ENCODE assay signal across 8 mouse cellular contexts in genomic region chr7:30095551-30096125, GRCm38 (mm10). TPM values are rescaled to one million over a fixed set of nuclear protein-coding genes. Genes with fewer than 3 reads are reported as not detected.
A peak's percentile ranks its signal among the peaks of the same experiment; 100 is the strongest.
DNase-seq lines count a peak whose midpoint lies in the region; ATAC-seq and TF ChIP-seq lines count a peak whose summit lies in the region.

No protein-coding gene starts in this region.

- peak overlapping the region; percentile 60 for H3K4me2 ChIP-seq in lung, embryonic 15.5 days
- H3K4me2 ChIP-seq in embryonic facial prominence, embryonic 12.5 days (replicated peaks) = peak overlapping the region; percentile 66
- peak overlapping the region; percentile 65 for H3K4me2 ChIP-seq in intestine, postnatal 0 days (replicated peaks; ENCODE audit: low read depth)
- peak overlapping the region; percentile 77 for H3K4me2 ChIP-seq in neural tube, embryonic 14.5 days (ENCODE audit: low read depth, low read length)

- H3K36me3 ChIP-seq in lung, embryonic 15.5 days = peaks cover 23% of the 10 kb centered on the region
- H3K36me3 ChIP-seq in embryonic facial prominence, embryonic 12.5 days = peaks cover 32% of the 10 kb centered on the region
- no peaks in the 10 kb centered on the region for H3K36me3 ChIP-seq in intestine, postnatal 0 days (ENCODE audit: control insufficient read depth, insufficient read depth)
- peaks cover 14% of the 10 kb centered on the region; the same call in 1 of the 2 replicates for H3K36me3 ChIP-seq in neural tube, embryonic 14.5 days (ENCODE audit: control insufficient read depth, insufficient read depth, low read length)

- peak overlapping the region; percentile 64 for H3K4me3 ChIP-seq in lung, embryonic 15.5 days
- peak overlapping the region; percentile 58 for H3K4me3 ChIP-seq in embryonic facial prominence, embryonic 12.5 days
- H3K4me3 ChIP-seq in intestine, postnatal 0 days (ENCODE audit: low read depth, low read length) = peak overlapping the region; percentile 73
- peak overlapping the region; percentile 59 for H3K4me3 ChIP-seq in neural tube, embryonic 14.5 days (ENCODE audit: low read depth, low read length)

- H3K9ac ChIP-seq in lung, embryonic 15.5 days = peak overlapping the region; percentile 73
- H3K9ac ChIP-seq in embryonic facial prominence, embryonic 12.5 days = peak overlapping the region; percentile 66
- H3K9ac ChIP-seq in intestine, postnatal 0 days (ENCODE audit: low read depth, low read length) = peak overlapping the region; percentile 79; the same call in 1 of the 2 replicates
- H3K9ac ChIP-seq in neural tube, embryonic 14.5 days (replicated peaks; ENCODE audit: low read depth, low read length) = peak overlapping the region; percentile 74; the same call in 1 of the 2 replicates

- WGBS in lung, embryonic 15.5 days = under 1% methylated on average over 5 of the region's 5 CpGs
- WGBS in embryonic facial prominence, embryonic 12.5 days = 7% methylated on average over 5 of the region's 5 CpGs
- 7% methylated on average over 5 of the region's 5 CpGs for WGBS in intestine, postnatal 0 days
- WGBS in neural tube, embryonic 14.5 days = 2% methylated on average over 5 of the region's 5 CpGs

- H3K4me1 ChIP-seq in lung, embryonic 15.5 days = peaks cover 22% of the 10 kb centered on the region
- H3K4me1 ChIP-seq in embryonic facial prominence, embryonic 12.5 days = peaks cover 15% of the 10 kb centered on the region; the same call in 1 of the 2 replicates
- H3K4me1 ChIP-seq in intestine, postnatal 0 days (replicated peaks; ENCODE audit: control insufficient read depth, insufficient read depth, low read length) = 0 out of 2 replicates have a peak, but pooled peaks cover 4% of the 10 kb centered on the region
- H3K4me1 ChIP-seq in neural tube, embryonic 14.5 days (ENCODE audit: control insufficient read depth, insufficient read depth, low read length) = peaks cover 10% of the 10 kb centered on the region; the same call in 1 of the 2 replicates

- peak overlapping the region; percentile 17 for H3K27ac ChIP-seq in lung, embryonic 15.5 days
- H3K27ac ChIP-seq in embryonic facial prominence, embryonic 12.5 days = peak overlapping the region; percentile 48; the same call in 1 of the 2 replicates
- no peak overlapping the region for H3K27ac ChIP-seq in intestine, postnatal 0 days (ENCODE audit: low read depth, low read length)
- H3K27ac ChIP-seq in neural tube, embryonic 14.5 days (ENCODE audit: low read depth, low read length) = no peak overlapping the region

- no peaks in the 10 kb centered on the region for H3K27me3 ChIP-seq in lung, embryonic 15.5 days
- H3K27me3 ChIP-seq in embryonic facial prominence, embryonic 12.5 days = no peaks in the 10 kb centered on the region
- no peaks in the 10 kb centered on the region for H3K27me3 ChIP-seq in intestine, postnatal 0 days (replicated peaks; ENCODE audit: control insufficient read depth, insufficient read depth, low read length)
- no peaks in the 10 kb centered on the region for H3K27me3 ChIP-seq in neural tube, embryonic 14.5 days (ENCODE audit: control insufficient read depth, insufficient read depth, low read length)

- no peak for TF ChIP-seq CTCF in intestine, postnatal 0 days (IDR thresholded peaks at IDR 0.05; ENCODE audit: low read depth)

- DNase-seq in lung, adult 18-20 months = no peak
- DNase-seq in urinary bladder, adult 2 months (ENCODE audit: low spot score) = no peak
- DNase-seq in frontal cortex, postnatal 10 days (ENCODE audit: low spot score in 2 of 2) = no peak
- no peak for DNase-seq in adrenal gland, postnatal 36 days

- ATAC-seq in lung, embryonic 15.5 days (ENCODE audit: borderline replicate concordance, extremely low read depth, low FRiP score, low TSS enrichment) = no peak
- no peak for ATAC-seq in embryonic facial prominence, embryonic 12.5 days (ENCODE audit: insufficient number of reproducible peaks, insufficient read depth, low FRiP score, low TSS enrichment)
- ATAC-seq in intestine, postnatal 0 days = no peak
- no peak for ATAC-seq in neural tube, embryonic 14.5 days (ENCODE audit: low read depth)

- H3K9me3 ChIP-seq in lung, embryonic 15.5 days = no peaks in the 10 kb centered on the region
- 0 out of 2 replicates have a peak, but pooled peaks cover 3% of the 10 kb centered on the region for H3K9me3 ChIP-seq in embryonic facial prominence, embryonic 12.5 days
- no peaks in the 10 kb centered on the region for H3K9me3 ChIP-seq in intestine, postnatal 0 days (ENCODE audit: control insufficient read depth)
- no peaks in the 10 kb centered on the region for H3K9me3 ChIP-seq in neural tube, embryonic 14.5 days (ENCODE audit: control insufficient read depth, low read length)

RNA-seq across cellular contexts. Expression of gene Zfp260, which starts 1.1 kb away (rescaled TPM):
- 107 and 113 TPM in 2 replicates for polyA plus RNA-seq in lung, embryonic 15.5 days (2015; fragmentation: Nextera tagmentation; extraction: Ambion mirVana)
- 148 and 151 TPM in 2 replicates for polyA plus RNA-seq in embryonic facial prominence, embryonic 12.5 days (2016; fragmentation: Nextera tagmentation; extraction: Ambion mirVana)
- polyA plus RNA-seq in intestine, postnatal 0 days (2015; fragmentation: Nextera tagmentation; extraction: Ambion mirVana) = 32.5 and 34.3 TPM in 2 replicates
- 87.8 and 102 TPM in 2 replicates for polyA plus RNA-seq in neural tube, embryonic 14.5 days (2014; fragmentation: Nextera tagmentation; extraction: Ambion mirVana)
- 39.0 and 39.6 TPM in 2 replicates for polyA plus RNA-seq in urinary bladder, adult 2 months (2012; rRNA removed)
- 10 to 100 TPM; 35.3 to 41.5 TPM for total RNA-seq in adrenal gland, postnatal 36 days (2021)

RNA-seq across cellular contexts. Expression of gene Zfp566, which starts 5.3 kb away (rescaled TPM):
- polyA plus RNA-seq in lung, embryonic 15.5 days (2015; fragmentation: Nextera tagmentation; extraction: Ambion mirVana) = 8.1 and 8.3 TPM in 2 replicates
- polyA plus RNA-seq in embryonic facial prominence, embryonic 12.5 days (2016; fragmentation: Nextera tagmentation; extraction: Ambion mirVana) = 16.3 and 19.5 TPM in 2 replicates
- 2.6 and 3.1 TPM in 2 replicates for polyA plus RNA-seq in intestine, postnatal 0 days (2015; fragmentation: Nextera tagmentation; extraction: Ambion mirVana)
- polyA plus RNA-seq in neural tube, embryonic 14.5 days (2014; fragmentation: Nextera tagmentation; extraction: Ambion mirVana) = 13.8 and 17.1 TPM in 2 replicates
- polyA plus RNA-seq in urinary bladder, adult 2 months (2012; rRNA removed) = 3.6 and 4.7 TPM in 2 replicates
- 1 to 10 TPM; 1.8 to 2.8 TPM for total RNA-seq in adrenal gland, postnatal 36 days (2021)

RNA-seq across cellular contexts. Expression of gene Gm26920, which starts 5.4 kb away (rescaled TPM):
- 0.81 and 1.1 TPM in 2 replicates for polyA plus RNA-seq in lung, embryonic 15.5 days (2015; fragmentation: Nextera tagmentation; extraction: Ambion mirVana)
- polyA plus RNA-seq in embryonic facial prominence, embryonic 12.5 days (2016; fragmentation: Nextera tagmentation; extraction: Ambion mirVana) = 3.3 and 4.4 TPM in 2 replicates
- polyA plus RNA-seq in intestine, postnatal 0 days (2015; fragmentation: Nextera tagmentation; extraction: Ambion mirVana) = not detected in 2 replicates
- 2.1 and 4.3 TPM in 2 replicates for polyA plus RNA-seq in neural tube, embryonic 14.5 days (2014; fragmentation: Nextera tagmentation; extraction: Ambion mirVana)
- polyA plus RNA-seq in urinary bladder, adult 2 months (2012; rRNA removed) = 0.15 and 0.17 TPM in 2 replicates
- total RNA-seq in adrenal gland, postnatal 36 days (2021) = not detected

RNA-seq across cellular contexts. Expression of gene Zfp82, which starts 22.9 kb away (rescaled TPM):
- 5.3 and 7.6 TPM in 2 replicates for polyA plus RNA-seq in lung, embryonic 15.5 days (2015; fragmentation: Nextera tagmentation; extraction: Ambion mirVana)
- 5.2 and 7.7 TPM in 2 replicates for polyA plus RNA-seq in embryonic facial prominence, embryonic 12.5 days (2016; fragmentation: Nextera tagmentation; extraction: Ambion mirVana)
- 1.2 and 1.7 TPM in 2 replicates for polyA plus RNA-seq in intestine, postnatal 0 days (2015; fragmentation: Nextera tagmentation; extraction: Ambion mirVana)
- 10.2 and 11.0 TPM in 2 replicates for polyA plus RNA-seq in neural tube, embryonic 14.5 days (2014; fragmentation: Nextera tagmentation; extraction: Ambion mirVana)
- 1.3 and 1.9 TPM in 2 replicates for polyA plus RNA-seq in urinary bladder, adult 2 months (2012; rRNA removed)
- total RNA-seq in adrenal gland, postnatal 36 days (2021) = 1 to 10 TPM; 1.7 to 2.0 TPM

RNA-seq across cellular contexts. Expression of gene Zfp382, which starts 26.1 kb away (rescaled TPM):
- 12.5 and 13.5 TPM in 2 replicates for polyA plus RNA-seq in lung, embryonic 15.5 days (2015; fragmentation: Nextera tagmentation; extraction: Ambion mirVana)
- polyA plus RNA-seq in embryonic facial prominence, embryonic 12.5 days (2016; fragmentation: Nextera tagmentation; extraction: Ambion mirVana) = 13.1 and 16.3 TPM in 2 replicates
- 1.7 and 2.4 TPM in 2 replicates for polyA plus RNA-seq in intestine, postnatal 0 days (2015; fragmentation: Nextera tagmentation; extraction: Ambion mirVana)
- polyA plus RNA-seq in neural tube, embryonic 14.5 days (2014; fragmentation: Nextera tagmentation; extraction: Ambion mirVana) = 13.5 and 14.4 TPM in 2 replicates
- 2.6 and 3.0 TPM in 2 replicates for polyA plus RNA-seq in urinary bladder, adult 2 months (2012; rRNA removed)
- total RNA-seq in adrenal gland, postnatal 36 days (2021) = 1 to 10 TPM; 4.2 to 5.5 TPM

Comparison
In these comparisons a context has a peak if more than half of its experiments do, and no peak if none do; other contexts are left out.
1. H3K27ac ChIP-seq: peak in lung, embryonic 15.5 days (single experiment) and embryonic facial prominence, embryonic 12.5 days (single experiment); none in intestine, postnatal 0 days (single experiment) and neural tube, embryonic 14.5 days (single experiment).
2. Peak in every context shown above with its lines, with median percentiles within 50 percentile points of each other: H3K4me2 ChIP-seq, H3K4me3 ChIP-seq and H3K9ac ChIP-seq.